Mouse (Mus musculus): ENCODE measurements around the gene Itprip.

DNA sequence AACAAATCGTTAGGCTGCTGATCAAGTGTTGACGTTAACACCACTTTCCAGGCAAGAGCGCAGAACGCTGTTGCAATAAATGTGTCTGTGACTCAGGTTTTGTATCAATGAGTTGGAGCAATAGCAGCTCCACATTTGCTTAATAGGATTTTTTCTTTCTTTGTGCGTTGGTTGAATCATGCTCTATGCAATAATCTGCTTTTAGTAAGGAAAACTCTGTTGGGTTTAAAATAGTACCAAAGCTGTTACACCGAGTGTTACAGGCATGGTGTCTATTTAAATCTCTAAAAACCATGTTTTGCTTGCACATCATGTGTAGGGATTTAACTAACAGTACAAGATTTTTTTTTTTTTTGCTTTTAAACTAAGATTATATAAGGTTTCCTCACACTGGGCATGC is 20.3 kb upstream of the Itprip start:
- TF ChIP-seq CTCF (IDR thresholded peaks at IDR 0.05; ENCODE audit: low read depth, low read length): no peak
- TF ChIP-seq TAL1 (conservative IDR thresholded peaks at IDR 0.05; ENCODE audit: low read depth, low read length): no peak
- no peak for TF ChIP-seq GATA1 (IDR thresholded peaks at IDR 0.05; ENCODE audit: borderline replicate concordance, low read length)
